Comparison of ENCODE assay signal across 27 mouse cellular contexts in the genomic region with DNA sequence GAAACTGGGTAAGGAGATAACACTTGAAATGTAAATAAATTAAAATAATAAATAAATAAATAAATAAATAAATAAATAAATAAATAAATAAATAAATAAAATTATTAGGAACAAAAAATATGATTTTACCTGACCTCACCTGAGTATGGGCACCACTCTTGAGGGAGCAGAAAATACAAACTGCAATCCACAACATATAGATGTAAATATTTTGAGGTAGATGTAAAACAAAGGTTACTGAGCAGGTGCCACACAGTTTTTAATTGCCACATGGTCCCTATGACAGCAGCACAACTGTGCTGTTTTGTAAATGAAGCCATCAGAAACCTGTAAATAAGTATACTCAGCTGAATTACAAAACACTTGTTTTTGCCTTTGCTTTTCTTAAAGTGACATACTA.
"Had no signal": no experiment of that assay in that cellular context is flagged by ENCODE, and none has a peak within 500 bp of the region (broad histone marks: within the 10 kb centered on the region; RNA-seq: fewer than 3 reads in every experiment).

No protein-coding gene starts in this region.

- DNase-seq: gastrocnemius, postnatal 14 days; gastrocnemius, postnatal 36 days; heart, adult 11 months; heart, adult 2 months; heart, postnatal 14 days; heart, postnatal 36 days; kidney, adult 11 months; kidney, adult 2 months; kidney, adult 9 months; kidney, postnatal 14 days; kidney, postnatal 36 days; layer of hippocampus, adult 9-11 months; liver; liver, embryonic 13.5 days had no signal

- H3K4me3 ChIP-seq: heart, adult 2 months; heart, embryonic 13.5 days; heart, embryonic 15.5 days; hindbrain, embryonic 13.5 days; hindbrain, embryonic 15.5 days; kidney, embryonic 15.5 days; left cerebral cortex, adult 2 months; limb, embryonic 10.5 days; limb, embryonic 12.5 days; liver, embryonic 13.5 days had no signal

- H3K9ac ChIP-seq: heart, embryonic 13.5 days; heart, embryonic 15.5 days; hindbrain, embryonic 13.5 days; hindbrain, embryonic 15.5 days; kidney, embryonic 15.5 days; limb, embryonic 12.5 days; liver, embryonic 13.5 days had no signal

- H3K4me2 ChIP-seq: heart, embryonic 11.5 days; heart, embryonic 13.5 days; heart, embryonic 15.5 days; hindbrain, embryonic 13.5 days; hindbrain, embryonic 15.5 days; kidney, embryonic 15.5 days; limb, embryonic 12.5 days; liver, embryonic 11.5 days; liver, embryonic 13.5 days had no signal

- ATAC-seq: hindbrain, postnatal 0 days; intestine, embryonic 16.5 days had no signal

- H3K27me3 ChIP-seq: heart, embryonic 13.5 days; heart, embryonic 15.5 days; hindbrain, embryonic 13.5 days; hindbrain, embryonic 15.5 days; kidney, embryonic 15.5 days; limb, embryonic 12.5 days; liver, embryonic 13.5 days had no signal

- H3K36me3 ChIP-seq: heart, embryonic 13.5 days; heart, embryonic 15.5 days; hindbrain, embryonic 13.5 days; hindbrain, embryonic 15.5 days; kidney, embryonic 15.5 days; limb, embryonic 10.5 days; limb, embryonic 12.5 days; liver, embryonic 13.5 days had no signal

- H3K27ac ChIP-seq: heart, adult 2 months; heart, embryonic 13.5 days; heart, embryonic 15.5 days; hindbrain, embryonic 13.5 days; hindbrain, embryonic 15.5 days; hindbrain, postnatal 0 days; kidney, embryonic 15.5 days; kidney, postnatal 0 days; left cerebral cortex, adult 2 months; limb, embryonic 10.5 days; limb, embryonic 12.5 days; liver, embryonic 13.5 days had no signal

- H3K4me1 ChIP-seq: heart, embryonic 13.5 days; heart, embryonic 15.5 days; hindbrain, embryonic 13.5 days; hindbrain, embryonic 15.5 days; kidney, embryonic 15.5 days; limb, embryonic 10.5 days; limb, embryonic 12.5 days; liver, embryonic 13.5 days had no signal

- H3K9me3 ChIP-seq: heart, embryonic 13.5 days; heart, embryonic 15.5 days; hindbrain, embryonic 13.5 days; hindbrain, embryonic 15.5 days; kidney, embryonic 15.5 days; limb, embryonic 10.5 days; limb, embryonic 12.5 days; liver, embryonic 13.5 days had no signal
